Mouse (Mus musculus) ovary, postnatal 10 days (tissue): ENCODE results near the gene Mrgprf.

ENCODE experiments used
- DNase-seq: peaks from one replicate; pipeline ENCODE4 v3.0.0; 2022; ENCODE audit warnings: low spot score

The Mrgprf gene

GRCm38 (mm10) chr7:145300321-145301007, at the start of gene Mrgprf:
Gene Mrgprf (plus strand): TSS chr7:145300828.
- DNase-seq = no peak

DNA sequence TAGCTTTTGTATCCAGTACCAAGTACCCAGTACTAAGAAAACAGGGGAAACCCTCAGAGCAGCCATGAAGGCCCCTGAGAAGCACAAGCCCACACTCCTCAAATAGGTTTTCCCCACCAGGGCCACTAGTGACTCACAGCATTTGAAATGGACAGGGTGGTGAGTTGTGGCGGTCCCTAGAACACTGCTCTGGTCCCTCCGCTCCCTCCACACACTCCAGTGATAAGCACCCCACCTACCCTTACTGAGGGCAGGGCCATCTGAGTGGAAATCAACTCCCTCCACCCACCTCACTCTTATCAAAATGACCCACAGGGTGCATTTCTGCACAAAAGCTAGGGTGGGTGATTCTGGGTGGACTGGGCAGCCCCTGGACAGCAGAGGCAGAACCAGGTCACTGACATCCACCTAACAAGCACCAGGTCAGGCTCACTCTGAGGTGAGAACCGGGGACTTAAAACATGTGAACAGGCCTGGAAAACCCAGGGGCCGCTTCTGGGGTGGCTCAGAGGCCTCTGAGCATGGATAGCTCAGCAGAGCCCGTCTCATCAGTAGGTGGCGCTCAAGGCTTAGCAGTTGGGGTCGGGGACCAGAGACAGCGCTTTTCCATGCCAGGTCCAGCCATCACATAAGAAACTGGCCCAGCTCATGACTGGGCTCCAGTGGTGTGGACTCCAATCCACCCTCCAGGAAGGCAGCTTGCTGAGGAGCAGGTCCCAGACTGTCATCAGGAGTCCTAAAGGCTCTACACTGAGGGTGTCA, 47.7 kb upstream of the Mrgprf start:
- DNase-seq = peak; percentile 66

DNA sequence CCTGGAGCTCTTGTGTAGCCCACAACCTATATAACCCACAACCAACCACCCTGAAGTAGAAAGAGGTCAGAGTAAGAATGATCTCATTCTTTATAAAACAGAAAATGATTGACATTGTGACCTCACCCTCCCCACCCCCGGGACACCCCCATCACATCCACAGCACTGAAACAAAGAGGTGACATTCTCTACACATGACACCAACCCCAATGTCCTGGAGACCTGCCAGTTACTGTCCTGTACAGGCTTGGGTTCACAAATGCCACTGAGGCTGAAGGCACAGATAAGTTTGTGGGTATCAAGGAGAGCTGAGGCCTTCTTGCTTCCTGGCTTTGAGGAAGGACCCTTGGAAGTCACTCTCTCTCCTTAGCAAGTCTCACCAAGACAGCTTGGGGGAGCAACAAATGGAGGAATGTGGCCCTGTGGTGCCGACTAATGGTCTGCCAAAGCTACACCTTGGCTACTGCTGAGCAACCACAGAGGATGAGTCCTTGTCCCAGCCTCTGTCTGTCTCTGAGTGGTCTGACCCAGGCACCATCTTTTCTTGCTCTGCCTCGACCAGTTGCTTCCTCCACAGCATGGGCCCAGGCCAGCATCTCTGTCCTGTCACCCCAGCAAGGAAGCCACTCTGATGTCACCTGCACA, 46.5 kb upstream of the Mrgprf start:
- DNase-seq = no peak

DNA sequence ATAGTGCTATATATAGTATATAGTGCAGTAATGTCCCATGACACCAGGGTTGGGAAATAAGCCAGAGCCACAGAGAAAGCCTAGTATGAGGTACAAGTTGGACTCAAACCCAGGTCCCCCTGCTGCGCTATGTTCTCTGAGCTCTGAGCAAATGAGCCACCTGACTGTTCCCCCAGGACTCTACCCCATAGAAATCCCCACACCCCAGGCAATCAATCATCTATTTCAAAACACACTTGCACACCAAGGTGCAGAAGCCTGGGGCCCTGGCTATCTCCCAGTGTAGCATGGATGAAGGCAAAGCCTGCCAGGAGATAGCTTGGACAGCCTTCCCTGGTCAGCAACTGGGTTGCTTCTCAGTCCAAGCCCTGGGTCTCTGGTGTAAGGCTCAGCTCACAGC, 44.5 kb upstream of the Mrgprf start:
- no peak for DNase-seq

- no peak for DNase-seq
These were observed 36.4 kb upstream of the Mrgprf start for GRCm38 (mm10) chr7:145264202-145264601.

DNA sequence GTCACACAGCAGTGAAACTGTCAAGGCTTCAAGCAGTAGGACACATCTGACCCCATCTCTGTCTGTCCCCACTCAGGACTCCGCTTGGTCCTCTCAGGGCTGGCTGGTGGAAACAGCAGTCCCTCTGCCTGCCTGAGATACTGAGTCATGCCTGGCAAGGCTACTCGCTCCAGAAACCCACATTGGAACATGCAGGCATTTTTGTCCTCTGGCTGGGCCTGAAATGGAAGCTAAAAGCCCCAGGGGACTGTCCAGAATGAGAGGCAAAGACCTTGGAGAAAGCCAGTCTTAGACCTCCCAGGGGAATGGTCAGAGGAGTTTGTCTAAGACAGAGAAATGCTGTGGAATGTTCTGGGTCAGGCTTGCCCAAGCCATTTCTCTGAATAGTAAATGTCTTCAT, 34.6 kb upstream of the Mrgprf start:
- DNase-seq = no peak

- no peak for DNase-seq
These were observed 31.7 kb upstream of the Mrgprf start for GRCm38 (mm10) chr7:145268890-145269289.

DNA sequence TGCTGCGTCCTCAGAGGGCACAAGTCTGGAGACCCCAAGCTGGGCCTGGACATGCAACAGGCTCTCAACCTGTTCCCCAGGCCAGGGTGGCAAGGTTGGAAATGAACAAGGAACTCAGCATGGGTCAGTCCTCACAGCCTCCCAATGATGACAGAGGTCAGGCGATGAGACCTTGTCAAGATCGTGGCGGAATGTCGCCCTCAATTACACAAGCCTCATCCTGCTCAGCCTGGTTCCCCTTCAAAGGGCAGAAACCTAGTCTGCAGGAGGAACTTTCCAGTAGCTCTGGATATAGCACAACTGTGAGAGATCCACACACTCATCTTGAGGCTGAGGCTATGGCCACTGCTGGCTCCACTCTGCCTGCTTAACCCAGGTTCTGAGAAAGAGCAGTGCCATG, 29.7 kb upstream of the Mrgprf start:
- DNase-seq = no peak

DNA sequence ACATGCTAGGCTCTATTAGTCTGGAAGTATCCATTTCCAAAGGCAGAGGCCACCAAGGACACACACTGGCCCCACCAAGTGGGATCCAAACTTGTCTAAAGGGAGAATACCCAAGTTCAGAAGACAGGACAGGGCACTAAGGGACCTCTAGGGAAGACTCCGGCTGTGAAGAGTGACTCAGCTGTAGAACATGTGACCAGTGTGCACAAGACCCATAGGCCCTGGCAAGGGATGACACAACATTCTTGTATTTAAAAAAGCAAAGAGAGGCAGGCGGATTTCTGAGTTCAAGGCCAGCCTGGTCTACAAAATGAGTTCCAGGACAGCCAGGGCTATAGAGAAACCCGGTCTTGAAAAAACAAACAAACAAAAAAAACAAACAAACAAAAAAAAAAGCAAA, 25.1 kb upstream of the Mrgprf start:
- no peak for DNase-seq

DNA sequence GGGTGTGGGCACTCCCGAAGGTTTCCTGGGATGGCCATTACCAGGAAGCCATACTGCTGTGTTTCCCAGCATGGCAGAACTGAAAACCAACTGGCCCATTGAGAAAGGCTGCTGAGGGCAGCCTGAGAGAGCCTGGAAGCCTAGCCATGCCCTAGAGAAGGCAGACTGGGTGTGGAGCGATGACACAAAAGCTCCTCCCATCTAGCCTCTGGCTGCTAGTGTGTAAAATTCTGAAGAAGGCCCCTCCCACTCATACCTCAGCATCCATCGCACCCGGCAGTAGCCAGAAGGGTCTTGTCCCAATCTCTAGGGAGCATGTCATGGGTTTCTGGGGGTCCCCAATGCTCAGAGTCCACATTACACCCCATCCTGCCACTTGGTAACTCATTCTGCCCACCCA, 19.2 kb upstream of the Mrgprf start:
- DNase-seq = no peak

DNA sequence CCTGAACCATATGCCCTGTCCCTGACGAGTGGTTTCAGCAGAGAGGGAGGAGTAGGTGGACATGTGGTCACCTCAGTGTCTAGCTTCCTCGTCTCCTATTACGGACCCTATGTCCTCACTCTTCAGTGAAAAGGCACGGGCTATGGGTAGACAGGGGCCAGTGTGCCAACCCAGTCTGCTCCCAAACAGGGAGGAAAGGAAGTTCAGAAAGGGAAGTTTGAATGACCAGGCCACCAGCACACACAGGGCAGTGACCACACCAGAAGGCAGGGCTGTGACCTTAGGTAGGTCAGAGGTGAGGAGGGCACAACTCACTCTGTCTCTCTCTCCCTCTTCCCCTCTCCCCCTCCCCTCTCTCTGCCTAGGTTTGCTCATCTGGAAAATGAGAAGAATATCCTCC, 17.6 kb upstream of the Mrgprf start:
- no peak for DNase-seq

DNA sequence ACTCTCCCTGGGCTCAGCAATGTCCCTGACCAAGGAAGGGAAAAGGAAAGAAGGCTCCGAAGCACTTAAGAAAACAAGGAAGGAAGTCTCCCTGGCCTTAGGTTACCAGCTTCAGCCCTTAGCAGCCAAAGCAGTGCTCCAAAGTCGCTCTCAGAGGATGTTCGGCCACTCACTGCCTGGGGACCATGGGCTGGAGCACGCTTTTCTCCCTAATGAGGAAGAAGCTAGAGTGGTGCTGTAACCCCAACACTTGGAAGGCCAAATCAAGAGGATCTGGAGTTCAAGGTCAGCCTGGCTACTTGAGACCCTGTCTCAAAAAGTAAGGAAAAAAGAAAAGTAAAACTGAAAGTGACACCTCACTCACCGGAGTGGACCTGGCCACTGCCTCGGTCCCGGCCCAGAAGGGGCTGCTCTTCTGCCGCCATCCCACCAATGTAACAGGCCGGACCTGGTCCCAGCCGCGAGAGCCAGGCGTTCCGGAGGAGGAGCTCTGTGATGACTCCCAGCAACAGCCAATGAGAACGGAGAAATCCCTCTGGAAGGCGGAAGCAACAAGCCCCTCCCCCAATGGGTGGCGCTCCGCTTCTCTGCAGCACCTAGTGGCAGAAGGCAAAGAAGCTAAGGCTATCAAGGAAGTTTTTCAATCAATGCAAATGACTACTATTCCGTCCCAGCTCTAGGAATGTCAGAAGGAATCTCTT, 17.0 kb upstream of the Mrgprf start, which contains the start of gene Tpcn2:
Tpcn2 (minus strand) TSS at position 525 of the 701 bp plus-strand sequence.
- DNase-seq = peak; percentile 78

DNA sequence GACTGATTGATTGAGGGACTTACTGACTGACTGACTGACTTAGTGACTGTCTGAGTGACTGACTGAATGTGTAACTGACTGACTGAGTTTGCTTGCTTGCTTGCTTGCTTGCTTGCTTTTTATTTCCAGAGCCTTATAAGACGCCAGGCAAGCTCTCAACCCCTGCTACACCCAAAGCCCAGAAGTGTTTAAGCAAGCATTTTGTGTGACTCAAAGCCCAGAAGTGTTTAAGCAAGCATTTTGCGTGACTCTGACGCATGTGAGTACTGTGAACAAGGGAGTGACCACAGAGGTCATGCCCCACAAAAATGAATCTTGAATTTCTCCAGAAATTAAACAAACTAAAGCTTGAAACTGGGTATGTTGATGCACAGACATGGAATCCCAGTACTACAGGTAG, 16.3 kb upstream of the Mrgprf start:
- no peak for DNase-seq

- no peak for DNase-seq
These were observed 15.2 kb upstream of the Mrgprf start for GRCm38 (mm10) chr7:145285476-145285875.

GRCm38 (mm10) chr7:145287410-145287809, 13.2 kb upstream of the Mrgprf start:
- DNase-seq = no peak

DNA sequence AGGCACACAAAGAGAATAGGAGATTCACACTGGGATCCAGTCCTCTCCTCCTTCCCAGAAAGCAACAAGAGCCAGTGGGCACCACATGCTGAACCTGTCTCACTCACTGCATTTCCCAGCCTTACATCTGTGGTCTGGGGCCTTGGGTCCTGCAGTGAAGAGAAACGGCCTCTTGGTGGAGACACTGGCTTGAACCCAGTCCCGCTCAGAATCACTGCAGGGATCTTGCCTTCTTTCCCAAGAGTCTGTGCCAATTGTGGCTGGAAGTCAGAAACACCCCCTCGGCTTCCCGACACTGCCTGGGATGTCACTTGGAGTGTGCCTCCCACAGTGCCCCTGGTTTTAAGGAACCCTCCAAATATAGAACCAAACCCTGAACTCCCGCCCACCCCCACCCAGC, 11.3 kb upstream of the Mrgprf start:
- no peak for DNase-seq

DNA sequence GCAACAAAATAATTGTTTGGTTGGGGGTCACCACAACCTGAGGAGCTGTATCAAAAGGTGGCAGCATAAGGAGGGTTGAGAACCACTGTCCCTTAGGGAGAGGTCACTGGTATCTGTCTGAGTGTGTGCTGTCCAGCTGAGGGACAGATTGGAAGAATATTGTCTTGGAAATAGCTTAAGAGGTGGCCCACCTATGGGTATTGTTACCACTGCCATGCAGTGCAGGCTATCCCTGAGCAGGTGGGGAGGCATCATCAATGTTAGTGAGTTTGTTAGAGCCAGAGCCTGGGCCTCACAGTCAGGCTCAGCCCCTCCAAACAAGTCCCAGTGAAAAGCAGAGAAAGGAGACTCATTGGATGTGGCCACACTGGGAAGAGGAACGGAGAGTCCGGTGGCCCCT, 8.8 kb upstream of the Mrgprf start:
- DNase-seq = no peak

- no peak for DNase-seq
These were observed 7.9 kb upstream of the Mrgprf start for GRCm38 (mm10) chr7:145292726-145293125.

DNA sequence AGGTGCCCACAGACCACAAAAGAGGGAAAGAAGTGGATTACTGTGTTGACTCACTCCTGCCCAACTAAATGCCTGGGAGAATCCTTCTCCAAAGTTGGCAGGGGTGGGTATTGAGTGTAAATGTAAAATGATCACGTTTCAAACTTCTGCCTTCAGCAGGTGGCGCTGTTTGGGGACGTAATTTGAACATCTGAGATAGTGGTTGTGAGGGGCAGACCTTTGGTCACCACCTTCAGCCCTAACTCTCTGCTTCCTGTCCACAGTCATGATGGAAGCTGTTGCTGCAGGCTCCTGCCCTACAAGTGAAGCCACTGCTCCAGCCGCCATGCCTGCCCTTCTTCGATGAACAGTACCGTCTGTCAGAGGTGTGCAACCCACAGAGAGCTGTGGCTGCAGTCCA, 6.8 kb upstream of the Mrgprf start:
- DNase-seq = no peak

DNA sequence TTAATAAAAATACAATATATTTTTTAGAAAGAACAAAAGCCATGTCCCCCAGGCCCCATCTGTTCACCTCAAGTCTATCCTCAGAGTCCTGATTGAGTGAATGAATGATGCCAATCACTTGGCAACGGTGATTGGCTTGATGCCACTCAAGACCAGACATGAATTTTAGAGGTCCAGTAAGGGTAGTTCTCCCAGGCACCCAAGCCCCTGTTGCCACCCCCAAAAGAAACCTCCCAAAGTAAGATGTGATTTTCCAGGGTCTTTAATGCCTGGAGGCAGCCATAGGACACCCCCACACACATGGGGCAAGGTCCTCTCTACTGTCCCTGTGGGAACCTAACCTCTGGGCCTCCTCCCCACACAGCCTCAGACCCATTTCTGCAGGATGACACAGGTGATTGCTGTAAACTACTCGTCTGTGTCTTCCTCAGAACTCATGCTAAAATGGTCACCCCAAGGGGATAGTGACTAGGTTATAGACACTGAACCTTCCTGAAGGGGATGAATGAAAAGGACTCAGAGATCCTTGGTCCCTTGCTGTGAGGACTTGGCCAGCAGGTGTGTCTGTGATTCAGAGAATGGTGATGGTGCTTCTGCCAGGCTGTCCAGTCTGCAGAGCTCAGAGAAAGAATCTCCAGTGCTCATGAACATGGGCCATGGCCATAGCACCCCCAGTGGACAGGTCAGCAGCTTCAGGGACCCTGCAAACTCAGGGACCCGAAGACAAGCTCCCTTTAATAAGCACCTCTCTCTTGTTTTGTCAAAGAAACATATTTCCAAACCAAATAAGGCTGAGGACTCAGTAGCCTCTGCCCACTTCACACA, 1.8 kb upstream of the Mrgprf start:
- DNase-seq = no peak

GRCm38 (mm10) chr7:145299562-145300320, 887 bp upstream of the Mrgprf start:
- DNase-seq = no peak
